Mouse (Mus musculus): ENCODE measurements at regions not wholly inside any gene's neighbourhood (a gene's known extent, or its start where the extent isn't known, plus 50 kb on each side); places are given as distances from the start of the nearest gene placed in this dataset.

DNA sequence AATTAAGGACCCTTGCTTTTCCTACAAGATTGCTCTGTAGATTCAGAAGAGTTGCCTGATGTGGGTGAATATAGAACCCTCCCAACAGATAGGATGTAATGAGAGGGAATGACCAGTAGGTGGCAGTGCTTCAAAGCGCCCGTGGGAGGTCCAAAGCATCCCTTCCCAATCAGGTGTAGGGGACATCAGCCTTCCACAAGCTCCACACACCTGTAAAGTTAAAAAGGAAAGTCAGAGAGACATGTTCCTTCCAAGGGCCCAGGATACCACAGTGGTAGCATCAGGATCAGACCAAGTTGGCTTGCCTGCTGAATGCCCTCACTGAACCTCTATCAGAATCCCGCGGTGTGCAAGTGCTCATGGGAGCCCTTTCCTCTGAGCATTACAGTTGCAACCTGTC is 75.7 kb upstream of the Zfp618 start:
- DNase-seq (ENCODE audit: low spot score), result no peak

DNA sequence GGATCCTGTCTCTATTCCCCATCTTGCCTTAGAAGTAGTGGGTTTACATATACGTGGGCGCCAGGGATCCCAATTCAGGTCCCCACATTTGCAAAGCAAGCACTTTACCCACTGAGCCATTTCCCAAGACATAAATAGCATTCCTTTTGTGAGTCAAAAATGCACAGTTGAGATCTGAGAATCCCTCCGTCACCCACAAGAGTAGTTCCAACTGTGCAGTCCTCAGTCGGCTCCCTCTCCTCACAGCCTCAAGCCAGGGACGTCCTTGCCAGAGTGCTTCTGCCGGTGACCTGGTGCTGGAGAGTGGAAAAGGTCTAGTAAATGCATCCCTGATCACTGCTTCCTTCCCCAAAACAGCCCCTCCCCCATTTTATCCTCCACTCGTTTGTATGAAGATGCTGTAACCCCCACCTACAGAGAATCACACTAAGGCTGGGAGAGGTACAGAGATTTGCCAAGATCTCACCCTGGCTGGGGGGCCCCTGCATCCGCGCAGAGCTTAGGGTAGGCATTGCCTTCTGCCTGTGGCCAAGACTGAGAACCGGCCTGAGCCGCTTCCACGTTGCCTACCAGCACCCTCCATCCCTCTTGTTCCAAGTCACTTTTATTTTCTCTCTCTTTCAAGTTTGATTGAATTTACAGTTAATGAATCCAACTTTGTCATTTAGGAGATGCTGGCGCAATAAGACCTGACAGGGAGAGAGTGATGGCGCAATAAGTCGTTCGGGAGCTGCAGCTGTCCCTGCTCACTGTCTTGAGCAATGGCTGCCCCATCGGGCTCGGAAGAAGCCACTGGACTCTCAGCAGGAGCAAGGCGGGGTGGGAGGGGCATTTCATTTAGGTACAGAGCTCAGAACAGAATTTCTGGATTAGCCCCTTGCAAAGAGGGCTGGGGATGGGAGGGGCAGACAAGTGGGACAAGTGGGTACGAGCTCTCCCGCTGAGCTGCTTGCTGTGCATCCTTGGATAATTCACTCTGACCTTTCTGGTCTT is 74.5 kb upstream of the Zfp618 start:
- DNase-seq (ENCODE audit: low spot score), result no peak

GRCm38 (mm10) chr4:62912891-62913290 is 52.5 kb upstream of the Zfp618 start:
- DNase-seq (ENCODE audit: low spot score), result no peak
